Mouse (Mus musculus) forebrain, embryonic 14.5 days (tissue): ENCODE data around the gene Kcnip2. TPM values are rescaled to one million over a fixed set of nuclear protein-coding genes. Genes with fewer than 3 reads are reported as not detected.
A peak's percentile ranks its signal among the peaks of the same experiment; 100 is the strongest.

Experiments
- ATAC-seq: fragments of 200-750 bp; cut with Nextera tagmentation; 2 replicates; pipeline ENCODE4 v1.8.0; 2017; ENCODE audit warnings: mild to moderate bottlenecking, moderate library complexity
- DNase-seq: peaks from one replicate; pipeline ENCODE4 v3.0.0-alpha.2; 2015; ENCODE audit warnings: low spot score
- H3K27ac ChIP-seq: fragments of 300-500 bp; sonication (generic); 2 replicates; pipeline ENCODE4 v1.5.1; 2014; ENCODE audit warnings: low read depth, mild to moderate bottlenecking, control low read depth, low read length, moderate library complexity
- H3K27me3 ChIP-seq: fragments of 300-500 bp; sonication (generic); replicated peaks from 2 replicates; pipeline ENCODE4 v1.6.1; 2014; ENCODE audit warnings: low read length, control low read depth, mixed read lengths; ENCODE audit not compliant: control insufficient read depth, insufficient read depth
- H3K36me3 ChIP-seq: fragments of 300-500 bp; sonication (generic); 2 replicates; pipeline ENCODE4 v1.6.1; 2014; ENCODE audit warnings: low read length, control low read depth; ENCODE audit not compliant: control insufficient read depth, insufficient read depth
- H3K4me1 ChIP-seq: fragments of 300-500 bp; sonication (generic); 2 replicates; pipeline ENCODE4 v1.6.1; 2014; ENCODE audit warnings: antibody characterized with exemption, low read length, control low read depth; ENCODE audit not compliant: control insufficient read depth, insufficient read depth
- H3K4me2 ChIP-seq: fragments of 300-500 bp; sonication (generic); 2 replicates; pipeline ENCODE4 v1.6.1; 2014; ENCODE audit warnings: mild to moderate bottlenecking, control low read depth, low read length
- H3K4me3 ChIP-seq: fragments of 300-500 bp; sonication (generic); 2 replicates; pipeline ENCODE4 v1.5.1; 2014; ENCODE audit warnings: low read depth, low read length, control low read depth
- H3K9ac ChIP-seq: fragments of 300-500 bp; sonication (generic); 2 replicates; pipeline ENCODE4 v1.6.1; 2014; ENCODE audit warnings: mild to moderate bottlenecking, low read length, control low read depth, moderate library complexity
- H3K9me3 ChIP-seq: fragments of 300-500 bp; sonication (generic); replicated peaks from 2 replicates; pipeline ENCODE4 v1.6.1; 2016; ENCODE audit warnings: low read length, control low read depth, mixed read lengths; ENCODE audit not compliant: control insufficient read depth
- WGBS: fragments of 180-500 bp; shearing (Covaris S2); extraction: QIAGEN DNeasy Blood & Tissue Kit; methylation state at CpG from one replicate; pipeline ENCODE4 v1.1.7; 2014; 5-methylcytosine and 5-hydroxymethylcytosine counted together
- polyA plus RNA-seq: library from polyadenylated mRNA; unstranded; fragments of >200 nt; fragmentation: Nextera tagmentation; extraction: Ambion mirVana; gene quantifications from 2 replicates; pipeline ENCODE4 v1.2.1, GENCODE M21; 2014

Kcnip2 gene
- polyA plus RNA-seq, 1 experiment from 2014 or later: 4.6 TPM

- Histone ChIP-seq H3K27ac (no peak overlapping the region), H3K4me2 (no peak overlapping the region), H3K36me3 (peaks cover 96% of the 10 kb centered on the region), H3K9ac (no peak overlapping the region), H3K4me3 (no peak overlapping the region), H3K9me3 (no peaks in the 10 kb centered on the region), H3K27me3 (no peaks in the 10 kb centered on the region), H3K4me1 (peaks cover 5% of the 10 kb centered on the region)
- DNase-seq: no peak
- WGBS: 84% methylated on average over 2 of the region's 2 CpGs
- no peak for ATAC-seq
Observed at GRCm38 (mm10) chr19:45775486-45775885, 40.4 kb downstream of the Kcnip2 start.

DNA sequence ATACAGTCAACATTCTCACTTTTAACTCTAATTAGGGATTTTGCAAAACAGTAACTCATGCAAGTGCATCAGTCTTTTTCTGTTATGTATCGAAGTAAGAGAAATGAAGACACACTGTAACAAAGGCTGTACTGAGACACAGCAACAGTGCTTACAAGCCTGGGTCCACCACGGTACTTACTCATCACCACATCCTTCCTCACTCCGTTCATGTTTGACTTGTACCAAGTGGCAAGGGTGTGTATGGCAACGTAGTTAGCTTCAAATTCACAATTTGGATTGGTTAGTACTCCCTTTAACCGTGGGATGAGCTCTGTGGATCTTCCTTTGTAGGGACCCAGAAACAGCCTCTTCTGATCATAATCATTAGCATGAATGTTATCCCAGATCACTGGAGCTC lies 44.4 kb downstream of the Kcnip2 start:
- Histone ChIP-seq H3K36me3 (peaks cover 96% of the 10 kb centered on the region), H3K27me3 (no peaks in the 10 kb centered on the region), H3K9me3 (no peaks in the 10 kb centered on the region), H3K9ac (no peak overlapping the region), H3K4me3 (no peak overlapping the region), H3K4me1 (no peaks in the 10 kb centered on the region), H3K4me2 (no peak overlapping the region), H3K27ac (no peak overlapping the region)
- ATAC-seq: no peak
- WGBS: 90% methylated on average over 5 of the region's 5 CpGs
- no peak for DNase-seq

GRCm38 (mm10) chr19:45760810-45761209 lies 55.1 kb downstream of the Kcnip2 start:
- Histone ChIP-seq H3K36me3 (peaks cover 93% of the 10 kb centered on the region), H3K4me2 (no peak overlapping the region), H3K9ac (no peak overlapping the region), H3K4me1 (no peaks in the 10 kb centered on the region), H3K4me3 (no peak overlapping the region), H3K27me3 (no peaks in the 10 kb centered on the region), H3K27ac (no peak overlapping the region), H3K9me3 (no peaks in the 10 kb centered on the region)
- ATAC-seq: no peak
- no peak for DNase-seq
- WGBS: 86% methylated on average over 3 of the region's 3 CpGs

DNA sequence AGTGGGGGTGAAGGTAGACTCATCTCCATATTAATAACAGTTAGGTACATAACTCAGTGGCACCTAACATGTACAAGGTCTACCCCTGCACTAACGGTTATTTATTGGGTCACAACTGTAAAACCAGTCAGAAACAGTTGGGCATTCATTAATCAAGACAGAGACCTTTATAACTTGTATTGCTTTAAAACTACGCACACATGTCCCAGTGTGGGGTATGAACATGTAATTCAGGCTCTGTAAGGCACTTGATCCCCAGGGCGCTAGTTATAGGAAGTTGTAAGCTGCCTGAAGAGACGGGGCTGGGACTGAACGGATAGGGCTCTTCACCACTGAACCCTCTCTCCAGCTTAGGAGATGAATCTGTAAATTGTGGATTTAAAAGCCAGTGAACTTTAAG lies 57.2 kb downstream of the Kcnip2 start:
- H3K4me3 ChIP-seq: no peak overlapping the region
- DNase-seq (no peak), ATAC-seq (no peak)
- no peaks in the 10 kb centered on the region for H3K27me3 ChIP-seq
- H3K9ac ChIP-seq: no peak overlapping the region
- no peak overlapping the region for H3K27ac ChIP-seq
- H3K9me3 ChIP-seq: no peaks in the 10 kb centered on the region
- no peaks in the 10 kb centered on the region for H3K4me1 ChIP-seq
- peaks cover 94% of the 10 kb centered on the region for H3K36me3 ChIP-seq
- H3K4me2 ChIP-seq: no peak overlapping the region
- 95% methylated on average over 5 of the region's 5 CpGs for WGBS

DNA sequence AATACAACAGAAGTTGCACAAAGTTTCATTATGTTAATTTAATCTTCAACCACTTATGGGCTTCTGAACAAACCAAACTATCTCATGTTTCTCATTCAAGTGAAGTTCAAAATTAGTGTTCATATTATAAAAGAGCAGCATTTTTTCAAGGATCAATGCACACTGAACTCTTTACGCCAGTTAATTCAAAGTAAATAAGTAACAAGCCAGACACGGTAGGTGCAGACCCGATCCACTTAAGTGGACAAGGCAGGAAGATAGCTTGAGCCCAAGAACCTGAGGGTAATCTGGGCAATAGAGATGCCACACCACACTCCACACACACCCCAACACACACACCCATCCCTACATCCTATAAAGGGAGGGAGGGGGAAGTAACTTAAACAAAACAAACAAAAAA lies 62.3 kb downstream of the Kcnip2 start:
- Histone ChIP-seq H3K36me3 (peaks cover 71% of the 10 kb centered on the region), H3K4me1 (no peaks in the 10 kb centered on the region), H3K27me3 (no peaks in the 10 kb centered on the region), H3K9me3 (no peaks in the 10 kb centered on the region), H3K27ac (no peak overlapping the region), H3K4me3 (no peak overlapping the region), H3K4me2 (no peak overlapping the region), H3K9ac (no peak overlapping the region)
- DNase-seq (no peak), ATAC-seq (no peak)
- WGBS: 97% methylated on average over 3 of the region's 3 CpGs

DNA sequence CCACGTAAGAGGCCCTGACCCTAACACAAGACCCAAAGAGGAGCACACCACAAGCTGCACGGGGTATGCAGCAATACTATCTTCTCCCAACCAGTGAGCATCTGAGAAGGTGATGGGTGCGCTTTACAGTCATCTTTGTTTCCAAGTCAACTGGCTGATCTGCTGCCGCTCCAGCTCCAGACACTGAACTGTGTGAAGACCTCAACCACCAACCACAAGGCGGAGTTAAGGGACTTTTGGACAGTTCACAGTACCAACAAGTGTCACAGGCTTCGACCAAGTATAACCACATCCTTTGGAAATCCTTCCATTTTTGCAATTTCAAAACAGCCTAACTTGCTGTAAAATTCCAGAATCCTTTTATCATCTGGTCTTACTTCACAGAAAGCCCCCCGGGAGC lies 64.0 kb downstream of the Kcnip2 start:
- H3K4me3 ChIP-seq: no peak overlapping the region
- no peak for ATAC-seq
- no peak overlapping the region for H3K9ac ChIP-seq
- DNase-seq: no peak
- H3K4me1 ChIP-seq: no peaks in the 10 kb centered on the region
- H3K27ac ChIP-seq: no peak overlapping the region
- no peaks in the 10 kb centered on the region for H3K9me3 ChIP-seq
- no peaks in the 10 kb centered on the region for H3K27me3 ChIP-seq
- WGBS: 96% methylated on average over 7 of the region's 7 CpGs
- H3K4me2 ChIP-seq: no peak overlapping the region
- peaks cover 54% of the 10 kb centered on the region for H3K36me3 ChIP-seq

DNA sequence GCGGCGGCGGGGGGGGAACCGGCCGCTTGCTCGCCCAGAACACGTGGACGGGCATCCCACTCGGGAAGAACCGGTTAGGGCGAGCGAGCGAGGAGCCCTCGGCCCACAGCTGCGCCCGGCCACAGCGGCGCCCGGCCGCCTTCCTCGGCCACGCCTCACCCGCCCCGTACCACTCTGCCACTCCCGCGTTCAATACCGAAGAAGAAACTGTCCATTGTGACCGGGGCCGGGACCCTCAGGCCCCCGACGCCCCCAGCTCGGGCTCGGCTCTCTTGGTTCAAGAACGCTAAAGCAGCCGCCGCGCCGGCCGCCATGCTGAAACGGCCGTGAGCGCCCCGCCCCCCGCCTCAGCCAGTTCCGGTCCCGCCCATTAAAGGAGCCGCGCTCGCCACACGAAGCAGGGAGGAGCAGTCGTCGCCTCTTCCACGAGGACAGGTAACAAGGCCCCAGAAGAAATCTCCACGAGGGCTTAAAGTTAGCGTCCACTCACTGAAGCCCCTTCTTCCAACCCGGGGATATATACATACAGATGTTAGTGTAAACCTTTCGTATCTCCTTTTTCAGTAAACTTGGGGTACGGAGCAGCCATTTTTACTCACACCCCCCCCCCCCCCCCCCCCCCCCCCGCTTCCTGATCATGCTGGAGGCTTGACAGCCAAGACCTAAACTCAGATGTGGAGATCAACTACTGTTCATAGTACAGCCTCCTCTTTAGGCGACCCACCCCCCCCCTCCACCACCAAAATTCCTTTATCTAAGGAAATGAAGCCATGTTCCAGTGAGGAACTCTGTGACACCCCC lies 66.4 kb downstream of the Kcnip2 start, which contains the start of gene Npm3:
TSS of gene Npm3 (minus strand) at position 349 of the 801 bp plus-strand sequence.
- Histone ChIP-seq H3K9me3 (no peaks in the 10 kb centered on the region), H3K27ac (no peak within 1 kb of the TSS), H3K4me3 (peak within 1 kb of the TSS; percentile 76), H3K4me1 (peaks cover 6% of the 10 kb centered on the region; the same call in 1 of the 2 replicates), H3K27me3 (peaks cover 16% of the 10 kb centered on the region), H3K36me3 (peaks cover 31% of the 10 kb centered on the region), H3K9ac (peak within 1 kb of the TSS; percentile 84), H3K4me2 (peak within 1 kb of the TSS; percentile 94)
- peak; percentile 85 for ATAC-seq
- DNase-seq: peak; percentile 91
- whole genome bisulfite sequencing: under 1% methylated on average over 59 of the region's 60 CpGs

- Histone ChIP-seq H3K27me3 (peaks cover 23% of the 10 kb centered on the region), H3K4me1 (peaks cover 6% of the 10 kb centered on the region; the same call in 1 of the 2 replicates), H3K36me3 (peaks cover 24% of the 10 kb centered on the region), H3K9me3 (no peaks in the 10 kb centered on the region), H3K4me3 (peak overlapping the region; percentile 76), H3K27ac (no peak overlapping the region), H3K4me2 (peak overlapping the region; percentile 94), H3K9ac (peak overlapping the region; percentile 84)
- no peak for DNase-seq
- 2% methylated on average over 33 of the region's 33 CpGs for WGBS
- peak; percentile 11 for ATAC-seq
Observed at GRCm38 (mm10) chr19:45748691-45749242, 67.1 kb downstream of the Kcnip2 start.

DNA sequence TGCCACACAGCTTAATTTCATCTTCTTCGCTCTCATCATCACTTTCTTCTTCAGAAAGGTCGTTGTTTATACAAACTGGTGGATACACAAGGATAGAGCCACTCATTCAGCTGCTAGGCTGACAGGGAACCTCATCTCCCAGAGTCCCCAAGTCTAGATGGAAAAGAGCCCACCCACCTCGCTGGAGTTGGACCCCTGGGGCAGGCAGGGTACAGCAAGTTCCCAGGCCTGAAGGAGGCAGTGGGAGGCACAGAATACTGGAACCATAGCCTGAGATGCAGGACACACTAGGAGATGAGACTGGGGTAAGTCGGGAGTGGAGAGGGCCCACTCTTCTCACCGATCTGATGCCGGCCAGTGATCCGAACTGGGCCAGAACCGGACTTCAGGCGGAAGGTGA lies 67.7 kb downstream of the Kcnip2 start:
- no peak for ATAC-seq
- H3K27ac ChIP-seq: no peak overlapping the region
- no peak for DNase-seq
- peak overlapping the region; percentile 94 for H3K4me2 ChIP-seq
- WGBS: 55% methylated on average over 9 of the region's 9 CpGs
- peaks cover 29% of the 10 kb centered on the region for H3K27me3 ChIP-seq
- H3K36me3 ChIP-seq: peaks cover 20% of the 10 kb centered on the region
- H3K9me3 ChIP-seq: no peaks in the 10 kb centered on the region
- 0 out of 2 replicates have a peak overlapping the region, but pooled peaks have one; percentile 84 for H3K9ac ChIP-seq
- peak overlapping the region; percentile 76 for H3K4me3 ChIP-seq
- H3K4me1 ChIP-seq: peaks cover 6% of the 10 kb centered on the region
